Mouse (Mus musculus) layer of hippocampus, adult 8-10 months (tissue): ENCODE results near the gene Gabbr2. TPM values are rescaled to one million over a fixed set of nuclear protein-coding genes. Genes with fewer than 3 reads are reported as not detected.

Source experiments
- DNase-seq, 2 experiments: peaks; one replicate each; pipeline ENCODE4 v3.0.0; 2022; ENCODE audit warnings: low spot score in 2 of 2
- total RNA-seq, 4 experiments: library from RNA; stranded (reverse); gene quantifications; 2 replicates each; pipeline ENCODE4 v1.2.4; 2022

The Gabbr2 gene
- total RNA-seq, 4 experiments from 2014 or later: 175 to 209 (median 187) TPM

DNA sequence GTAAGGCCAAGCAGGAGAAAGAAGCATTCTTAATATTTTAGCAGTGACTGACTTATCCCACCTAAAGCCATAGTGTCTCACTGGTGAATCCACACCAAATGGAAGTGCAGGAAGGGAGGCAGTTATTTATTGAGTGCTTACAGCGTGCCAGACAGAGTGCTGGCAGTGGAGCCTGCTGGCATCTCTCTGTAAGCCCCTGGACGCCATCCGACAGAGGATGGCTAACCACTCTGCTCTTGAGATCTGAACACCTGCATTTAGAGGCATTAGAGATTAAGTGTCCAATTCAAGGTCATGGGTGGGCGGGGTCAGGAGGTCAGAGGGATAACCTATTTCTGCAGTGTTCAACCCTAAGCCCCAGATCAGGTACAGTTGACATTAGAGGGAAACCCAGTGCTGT, 2.8 kb downstream of the Gabbr2 start:
- no peak for DNase-seq

DNA sequence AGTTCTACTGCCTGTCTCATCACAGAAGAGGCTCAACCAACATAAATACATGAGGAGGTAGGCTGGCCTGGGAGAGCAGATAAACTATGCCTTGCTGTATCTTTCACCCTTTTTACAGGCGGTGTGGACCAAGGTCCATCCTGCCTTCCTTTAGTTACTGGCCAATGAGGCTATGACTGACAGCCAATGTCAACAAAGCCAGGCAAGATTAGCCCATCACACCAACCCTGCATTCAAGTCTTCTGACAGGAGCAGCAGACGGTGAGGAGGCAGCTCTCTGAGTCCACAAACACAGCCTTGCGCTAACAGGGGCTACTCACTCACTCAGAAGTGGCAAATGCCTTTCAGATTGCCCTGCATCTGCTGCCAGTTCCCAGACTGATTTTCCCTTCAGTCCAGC, 3.4 kb downstream of the Gabbr2 start:
- DNase-seq: no peak

DNA sequence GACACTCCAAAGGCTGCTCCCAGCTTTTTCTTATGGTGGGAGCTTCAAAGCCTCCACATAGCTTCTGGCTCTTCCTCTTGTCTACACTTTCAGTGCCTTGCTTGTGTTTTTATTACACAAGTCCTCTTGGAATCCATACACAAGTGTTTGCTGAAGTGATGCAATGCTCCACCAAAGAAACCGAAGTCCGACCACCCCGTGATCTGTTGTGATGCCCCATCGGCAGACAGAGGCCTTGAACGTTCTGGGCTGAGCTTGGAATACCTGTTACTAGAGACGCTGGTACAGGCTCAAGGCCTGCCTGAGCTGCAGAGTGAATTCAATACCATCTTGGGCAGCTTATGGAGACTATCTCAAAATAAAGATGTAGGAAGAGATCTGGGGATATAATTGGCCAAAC, 3.9 kb downstream of the Gabbr2 start:
- no peak for DNase-seq

DNA sequence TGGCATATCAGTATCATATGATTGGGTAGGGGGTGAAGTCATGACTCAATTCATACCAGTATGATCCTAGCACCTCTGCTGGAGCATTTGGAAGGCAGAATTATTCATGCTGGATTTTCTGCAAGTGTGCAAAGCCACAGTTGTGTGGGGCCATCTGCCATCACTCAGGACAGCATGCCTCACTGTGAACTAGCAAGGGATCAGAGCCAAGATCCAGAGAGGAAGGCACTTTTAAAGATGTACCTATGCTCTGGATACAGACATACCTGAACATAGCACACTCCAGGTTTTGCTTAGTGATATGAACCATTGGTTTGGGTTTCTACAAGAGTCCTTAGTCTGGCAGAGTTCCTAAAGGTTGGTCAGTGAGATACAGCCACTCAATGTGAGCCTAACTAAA, 5.6 kb downstream of the Gabbr2 start:
- DNase-seq: no peak

- peak in 1 of 2 experiments; percentile 36 for DNase-seq
Measured at GRCm38 (mm10) chr4:46982912-46983311, 8.8 kb downstream of the Gabbr2 start.

DNA sequence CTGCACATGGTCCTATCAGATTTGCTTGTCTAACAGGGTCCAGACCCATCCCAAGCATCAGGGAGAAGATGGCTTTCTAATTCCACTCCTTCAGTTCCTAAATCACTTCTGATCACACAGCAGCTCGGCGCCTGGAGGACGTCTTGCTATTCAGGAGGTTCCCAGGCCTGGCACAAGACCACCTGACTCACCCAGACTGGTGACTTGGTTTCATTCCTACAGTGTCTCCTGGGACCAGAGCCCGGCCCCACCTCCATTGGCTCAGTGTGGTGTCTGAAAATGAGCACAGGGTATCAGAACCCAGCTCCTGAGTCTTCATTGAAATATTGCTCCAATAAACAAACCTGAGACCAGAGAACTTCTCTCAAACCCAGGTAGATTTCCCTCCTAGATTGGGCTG, 9.6 kb downstream of the Gabbr2 start:
- DNase-seq: no peak

DNA sequence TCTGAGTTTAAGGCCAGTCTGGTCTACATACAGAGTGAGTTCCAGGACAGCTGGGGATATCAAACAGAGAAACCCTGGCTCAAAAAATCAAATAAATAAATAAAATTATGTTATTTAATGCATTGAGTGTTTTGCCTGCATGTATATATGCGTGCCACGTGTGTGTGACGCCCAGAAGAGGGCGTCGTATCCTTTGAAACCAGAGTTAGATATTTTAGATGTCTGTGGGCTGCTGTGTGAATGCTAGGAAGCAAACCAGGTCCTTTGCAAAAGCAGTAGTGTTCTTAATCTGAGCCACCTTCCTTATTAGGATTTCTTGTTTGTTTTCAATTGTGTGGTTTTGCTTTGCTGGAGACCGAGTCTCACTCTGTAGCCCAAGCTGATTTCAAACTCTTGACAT, 13.3 kb downstream of the Gabbr2 start:
- no peak for DNase-seq

- no peak for DNase-seq
Measured at GRCm38 (mm10) chr4:46977161-46977560, 14.5 kb downstream of the Gabbr2 start.

DNA sequence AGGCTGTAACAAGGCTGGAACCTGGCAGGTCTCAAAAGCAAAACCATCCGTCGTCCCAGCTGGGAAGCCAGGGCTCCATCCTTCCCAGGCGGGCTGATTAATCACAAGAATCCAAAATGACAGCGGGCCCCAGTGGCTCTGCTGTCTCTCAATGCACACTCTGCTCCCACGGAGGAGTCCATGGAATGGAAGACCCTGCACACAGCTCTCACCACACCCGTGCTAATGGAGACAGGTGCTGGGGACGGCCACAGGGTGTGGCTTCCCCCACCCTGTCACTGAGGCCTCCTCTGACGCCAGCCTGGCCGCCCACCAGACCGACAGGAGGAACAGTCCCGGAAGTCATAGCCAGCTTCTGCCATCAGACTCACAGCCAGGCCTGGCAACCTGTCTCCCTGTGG, 15.0 kb downstream of the Gabbr2 start:
- DNase-seq: no peak

- no peak for DNase-seq
Measured at GRCm38 (mm10) chr4:46973322-46973721, 18.4 kb downstream of the Gabbr2 start.

DNA sequence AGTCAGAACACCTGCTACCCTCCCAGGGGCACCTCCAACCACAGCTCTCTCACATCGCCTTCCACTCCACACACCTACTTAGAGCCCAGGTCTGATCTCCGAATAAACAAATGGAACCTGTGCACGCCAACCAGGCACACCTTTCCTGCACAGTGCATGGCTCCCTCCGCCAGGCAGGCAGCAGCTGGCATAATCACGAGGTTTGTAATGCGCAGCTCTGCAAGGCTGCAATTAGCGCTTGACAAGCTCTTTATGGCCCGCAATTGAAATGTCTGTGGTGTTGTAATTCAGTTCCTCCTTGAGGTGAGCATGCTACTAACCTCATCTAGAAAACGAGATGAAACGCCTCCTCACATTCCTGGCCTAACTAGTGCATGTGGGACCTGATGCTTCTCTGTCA, 23.7 kb downstream of the Gabbr2 start:
- no peak for DNase-seq

GRCm38 (mm10) chr4:46966551-46966950, 25.1 kb downstream of the Gabbr2 start:
- DNase-seq: no peak

- no peak for DNase-seq
Measured at GRCm38 (mm10) chr4:46961403-46961802, 30.3 kb downstream of the Gabbr2 start.

GRCm38 (mm10) chr4:46960208-46960607, 31.5 kb downstream of the Gabbr2 start:
- DNase-seq: no peak

GRCm38 (mm10) chr4:46959776-46960175, 31.9 kb downstream of the Gabbr2 start:
- DNase-seq: no peak

DNA sequence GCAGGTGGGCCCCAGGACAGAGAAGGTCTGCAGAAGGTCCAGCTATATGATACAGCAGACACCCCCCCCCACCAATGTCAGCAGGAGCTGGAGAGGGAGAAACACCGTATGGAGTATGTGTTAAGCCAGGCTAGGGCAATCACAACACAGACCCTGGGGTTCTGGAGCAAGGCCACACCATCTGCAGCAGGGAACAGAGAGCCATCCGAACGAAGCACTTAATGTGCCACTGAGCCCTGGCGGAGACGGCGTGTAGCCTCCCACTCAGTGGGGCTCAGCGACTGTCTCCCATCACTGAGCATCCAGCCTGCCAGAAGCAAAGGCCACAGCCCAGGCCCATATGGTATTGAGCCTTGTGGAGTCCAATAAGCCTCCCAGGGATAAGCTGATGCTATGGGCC, 33.7 kb downstream of the Gabbr2 start:
- DNase-seq: peak; percentile 41 to 49

DNA sequence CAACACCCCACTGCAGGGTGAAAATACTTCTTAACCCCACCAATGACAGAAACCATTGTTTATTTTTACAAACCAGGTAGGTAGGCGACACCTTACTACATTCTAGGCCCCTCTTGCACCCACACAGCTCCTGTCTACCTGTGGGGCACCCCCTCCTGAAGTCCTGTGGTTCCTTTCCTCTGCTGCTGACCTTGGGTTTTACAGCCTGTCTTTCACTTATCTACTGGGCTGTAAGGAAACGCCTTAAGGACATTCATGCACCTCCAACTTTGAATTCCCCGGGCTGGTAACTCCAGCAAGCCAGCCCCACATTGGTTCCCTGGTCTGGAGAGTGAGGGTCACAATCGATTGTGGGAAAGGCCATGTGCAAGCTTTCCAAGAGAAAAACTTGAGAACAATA, 34.7 kb downstream of the Gabbr2 start:
- no peak for DNase-seq

DNA sequence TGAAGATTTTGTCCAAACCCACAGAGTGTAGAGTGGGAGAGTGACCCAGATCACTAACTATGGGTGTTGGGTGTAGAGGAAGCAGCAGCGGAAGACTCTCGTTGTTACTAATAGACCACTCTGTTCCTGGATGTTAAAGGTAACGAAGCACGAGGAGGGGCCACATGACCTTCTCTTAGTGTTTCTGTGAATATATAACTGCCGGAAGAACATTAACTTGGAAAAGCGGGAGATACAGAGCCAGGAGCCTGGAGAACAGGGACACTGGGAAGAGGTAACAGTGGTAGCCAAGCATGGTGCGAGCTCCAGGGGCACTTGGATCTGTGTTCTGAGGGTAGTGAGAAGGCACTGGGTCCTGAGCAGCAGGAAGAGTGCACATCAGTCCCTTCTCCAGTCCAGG, 38.7 kb downstream of the Gabbr2 start:
- DNase-seq: no peak

DNA sequence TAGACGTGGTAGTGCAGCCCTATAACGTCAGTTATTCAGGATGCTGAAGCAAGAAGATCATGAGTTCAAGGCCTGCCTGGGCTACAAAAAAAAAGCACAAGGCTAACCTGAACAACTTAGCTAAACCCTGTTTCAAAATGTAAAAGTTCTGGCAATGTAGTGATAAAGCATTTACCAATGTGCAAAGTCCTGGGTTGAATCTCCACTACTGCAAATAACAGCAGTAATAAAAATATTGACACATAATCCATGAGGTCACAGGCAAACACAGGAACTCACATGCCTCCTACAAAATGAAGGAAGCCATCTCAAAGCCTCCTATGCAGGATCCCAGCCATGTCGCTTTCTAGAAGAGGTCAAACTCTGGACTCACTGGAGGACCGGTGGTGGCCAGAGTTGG, 39.1 kb downstream of the Gabbr2 start:
- DNase-seq: no peak

GRCm38 (mm10) chr4:46934291-46934690, 57.4 kb downstream of the Gabbr2 start:
- no peak for DNase-seq

- no peak for DNase-seq
Measured at GRCm38 (mm10) chr4:46933590-46933989, 58.1 kb downstream of the Gabbr2 start.

DNA sequence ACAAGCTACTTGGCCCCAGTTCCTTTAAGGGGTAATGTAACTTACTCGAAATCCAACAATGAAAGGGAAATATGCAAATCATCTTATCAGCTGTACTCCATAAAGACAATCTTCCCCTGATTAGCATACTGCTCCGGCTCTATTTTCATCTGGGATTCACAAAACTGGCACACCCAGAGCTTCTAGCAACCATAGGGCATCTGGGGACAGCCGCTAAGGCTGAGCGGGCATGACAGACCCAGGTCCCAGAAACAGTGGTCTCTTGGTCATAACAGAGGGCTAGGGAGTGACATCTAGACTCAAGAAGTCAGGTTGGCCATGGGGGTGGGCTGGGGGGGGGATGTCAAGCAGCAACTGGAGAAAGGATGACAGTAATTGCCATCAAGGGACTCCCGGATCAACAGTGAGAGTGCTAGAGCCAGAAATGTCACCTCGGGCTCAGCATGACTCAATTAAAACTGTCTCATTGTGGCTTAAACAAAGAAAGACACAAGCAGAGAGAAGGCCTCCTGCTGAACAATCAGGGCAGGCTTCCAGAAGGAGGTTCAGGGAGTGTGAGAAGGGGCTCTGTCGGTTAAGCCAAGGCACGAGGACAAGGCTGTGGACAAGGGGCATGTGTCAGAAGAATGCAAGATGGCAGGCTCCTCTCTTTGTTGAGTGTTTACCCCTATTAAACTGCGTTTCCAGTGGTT, 59.8 kb downstream of the Gabbr2 start:
- no peak for DNase-seq

- no peak for DNase-seq
Measured at GRCm38 (mm10) chr4:46928112-46928511, 63.6 kb downstream of the Gabbr2 start.

DNA sequence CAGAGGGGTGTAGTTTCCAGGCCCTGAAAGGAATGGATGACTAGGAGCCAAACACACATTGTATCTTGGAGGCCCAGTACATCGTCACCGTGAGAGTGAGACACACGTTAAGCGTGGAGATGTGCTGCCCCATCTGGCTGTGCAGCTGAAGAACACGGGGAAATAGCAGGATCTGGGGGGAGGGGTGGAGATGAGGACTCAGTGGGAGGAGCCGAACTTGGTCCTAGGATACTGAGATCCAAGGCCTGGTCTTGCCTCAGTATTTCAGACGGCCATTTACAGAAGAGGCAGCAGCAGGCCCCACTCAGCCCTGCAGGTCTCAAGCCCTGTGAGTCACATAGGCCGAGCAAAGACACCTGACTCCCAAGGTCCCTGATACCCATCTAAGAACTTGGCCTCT, 72.5 kb downstream of the Gabbr2 start:
- peak in 1 of 2 experiments; percentile 40 for DNase-seq
